Mouse (Mus musculus) spleen, adult 18-20 months (tissue): ENCODE data around the gene Pik3cb.
A peak's percentile ranks its signal among the peaks of the same experiment; 100 is the strongest.

Experiments
- DNase-seq, 2 experiments: peaks; one replicate each; pipeline ENCODE4 v3.0.0; 2022; ENCODE audit warnings: mixed read lengths in 2 of 2

Pik3cb gene

DNA sequence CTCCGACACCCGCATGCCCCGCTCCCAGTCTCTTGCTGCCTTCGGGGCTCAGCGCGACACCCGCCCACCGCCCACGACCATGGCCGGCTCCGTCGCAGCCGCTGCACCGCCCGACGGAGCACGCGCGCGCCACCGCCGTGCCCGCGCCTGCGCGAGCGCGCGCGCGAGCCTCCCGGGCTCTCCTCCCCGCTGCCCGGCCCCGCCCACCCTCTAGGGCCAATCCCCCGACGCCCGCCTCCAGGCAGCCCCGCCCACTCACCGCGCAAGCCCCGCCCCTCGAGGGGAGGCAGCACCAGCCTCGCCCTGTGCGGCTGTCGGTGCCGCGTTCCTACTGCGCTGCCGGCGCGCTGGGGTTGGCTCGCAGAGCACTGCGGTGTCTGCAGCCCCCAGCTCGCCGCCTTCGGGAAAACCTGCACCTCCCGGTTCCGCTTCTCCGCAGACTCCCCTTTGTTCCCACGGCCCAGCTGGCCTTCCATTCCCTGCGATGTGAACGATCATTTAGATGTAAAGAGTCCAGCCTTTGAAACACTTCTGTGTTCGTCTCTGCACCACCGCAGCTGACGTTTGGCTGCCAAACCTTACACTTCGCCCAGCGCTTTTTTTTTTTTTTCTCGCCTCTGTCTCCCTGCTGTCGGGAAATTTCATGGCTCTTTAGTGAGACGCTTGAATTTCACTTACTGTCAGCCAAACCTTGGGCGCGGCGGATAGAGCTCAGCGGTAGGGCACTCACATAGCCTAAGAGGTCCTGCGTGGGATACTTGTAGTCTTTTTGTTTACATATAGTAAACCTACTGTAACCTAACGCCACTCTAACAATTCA is at the start of gene Pik3cb:
Pik3cb (minus strand) TSS at position 559 of the 820 bp plus-strand sequence.
- peak; percentile 95 to 99 for DNase-seq

DNA sequence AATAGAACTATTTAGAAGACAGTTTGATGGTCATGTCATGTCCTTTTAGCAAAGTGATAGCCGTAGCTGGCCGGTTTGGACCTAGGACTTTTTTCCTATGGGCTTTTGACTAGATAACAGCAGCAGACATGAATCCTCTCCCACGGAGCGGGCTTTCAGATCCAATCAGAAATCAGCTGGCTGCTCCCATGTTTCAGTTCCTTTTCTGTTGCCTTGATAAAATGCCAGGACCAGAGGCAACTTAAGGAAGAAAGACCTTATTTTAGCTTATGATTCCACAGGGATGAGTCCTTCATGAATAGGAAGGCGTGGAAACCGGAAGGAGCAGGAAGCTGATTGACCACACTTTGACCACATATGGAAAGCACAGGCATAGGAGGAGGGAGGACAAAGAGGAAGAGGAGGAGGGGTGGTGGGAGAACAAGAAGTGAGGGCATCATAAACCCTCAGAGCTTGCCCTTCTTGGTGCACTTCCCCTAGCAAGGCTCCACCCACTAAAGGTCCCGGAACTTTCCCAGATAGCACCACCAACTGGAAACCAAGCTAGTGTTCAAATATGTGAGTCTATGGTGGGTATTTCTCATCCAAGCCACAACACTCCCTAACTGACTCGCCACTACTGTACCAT is 42.7 kb upstream of the Pik3cb start:
- DNase-seq = no peak

DNA sequence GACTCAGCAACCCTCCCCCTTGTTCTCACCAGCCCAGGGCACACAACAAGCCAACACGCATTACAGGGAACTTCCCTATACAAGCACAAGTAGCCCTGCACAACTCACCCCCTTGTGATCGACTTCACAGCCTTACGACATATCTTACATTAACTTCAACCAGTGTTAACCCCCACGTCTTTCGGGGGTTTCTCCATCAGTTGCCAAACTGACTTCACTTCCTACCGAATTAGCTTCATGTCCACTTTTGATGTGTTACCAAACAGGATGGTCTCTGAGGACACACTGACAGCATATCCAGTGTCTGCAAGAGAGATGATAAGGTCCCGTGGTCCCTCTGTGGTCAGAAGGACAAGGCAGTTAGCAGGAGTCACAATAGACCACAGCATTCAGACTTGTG is 41.7 kb upstream of the Pik3cb start:
- DNase-seq = no peak

DNA sequence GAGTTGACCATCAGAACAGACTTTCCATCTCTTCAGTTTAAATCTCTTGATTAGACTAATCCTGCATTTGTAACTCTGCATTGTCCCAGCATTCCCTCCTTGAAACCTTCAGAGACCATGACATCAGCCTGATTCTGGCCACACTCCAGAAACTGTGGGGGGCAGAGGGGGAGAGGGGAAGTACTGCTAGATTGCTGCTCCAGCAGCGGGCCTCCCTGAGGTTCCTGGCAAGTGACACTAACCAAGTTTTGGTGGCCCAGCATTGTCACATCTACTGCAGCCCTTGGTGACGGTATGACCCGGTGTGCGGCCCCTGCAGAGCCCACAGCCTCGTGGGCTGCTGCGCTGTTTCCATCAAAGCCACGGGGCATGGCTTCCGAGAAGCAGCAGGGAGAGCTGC is 39.9 kb upstream of the Pik3cb start:
- no peak for DNase-seq

DNA sequence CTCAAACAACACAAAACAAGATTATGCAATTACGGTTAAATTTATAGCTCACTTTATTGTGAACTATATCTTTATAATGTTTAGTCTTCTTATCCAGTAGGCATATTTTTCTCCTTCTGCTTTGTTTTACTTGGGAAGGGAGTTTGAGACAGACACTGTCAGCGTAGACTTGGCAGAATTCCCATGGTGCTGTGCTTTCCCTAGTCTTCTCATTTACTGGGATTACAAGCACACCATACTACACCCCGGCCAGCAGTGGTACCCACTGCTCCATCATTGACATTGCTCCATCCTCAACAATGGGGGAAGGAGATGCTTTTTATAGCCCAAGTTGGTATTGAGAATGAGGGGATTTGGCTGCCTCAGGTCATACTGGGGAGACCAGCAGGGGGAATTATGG is 38.3 kb upstream of the Pik3cb start:
- DNase-seq = no peak

DNA sequence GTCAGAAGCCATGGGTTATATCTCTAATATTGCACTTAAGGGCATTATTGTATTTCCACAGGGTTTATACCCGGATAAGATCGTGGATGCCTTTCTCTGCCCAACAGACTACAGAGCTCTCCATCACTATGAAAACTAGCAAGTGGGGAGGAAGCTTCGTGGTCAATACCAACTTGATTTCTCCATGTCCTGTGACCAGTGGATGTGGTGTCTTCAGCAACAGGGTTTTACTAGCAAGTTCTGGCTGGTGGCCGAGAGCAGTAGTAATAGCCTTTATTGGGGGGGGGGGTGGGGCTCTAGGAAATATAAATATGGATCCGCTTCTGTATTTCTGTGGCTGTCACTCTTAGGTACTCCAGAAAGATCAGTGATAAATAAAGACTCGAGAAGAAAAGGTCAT is 35.4 kb upstream of the Pik3cb start:
- DNase-seq = no peak

DNA sequence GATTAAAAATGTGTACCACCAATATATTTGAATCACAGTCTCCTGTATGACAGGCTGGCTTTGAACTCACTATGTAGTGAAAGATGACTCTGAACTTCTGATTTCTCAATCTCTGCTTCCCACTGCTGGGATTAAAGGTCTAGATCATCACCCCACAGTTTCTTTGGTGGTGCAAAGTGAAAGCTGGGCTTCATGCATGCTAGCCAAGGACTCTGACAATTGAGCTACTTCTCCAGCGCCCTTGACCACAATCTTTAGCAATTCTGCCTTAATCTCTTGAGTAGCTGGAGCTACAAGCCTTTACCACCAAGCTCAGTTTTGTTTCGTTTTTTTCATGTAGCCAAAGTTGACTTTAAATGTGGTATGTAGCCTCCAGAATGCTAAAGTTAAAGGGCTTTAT is 32.4 kb upstream of the Pik3cb start:
- no peak for DNase-seq

DNA sequence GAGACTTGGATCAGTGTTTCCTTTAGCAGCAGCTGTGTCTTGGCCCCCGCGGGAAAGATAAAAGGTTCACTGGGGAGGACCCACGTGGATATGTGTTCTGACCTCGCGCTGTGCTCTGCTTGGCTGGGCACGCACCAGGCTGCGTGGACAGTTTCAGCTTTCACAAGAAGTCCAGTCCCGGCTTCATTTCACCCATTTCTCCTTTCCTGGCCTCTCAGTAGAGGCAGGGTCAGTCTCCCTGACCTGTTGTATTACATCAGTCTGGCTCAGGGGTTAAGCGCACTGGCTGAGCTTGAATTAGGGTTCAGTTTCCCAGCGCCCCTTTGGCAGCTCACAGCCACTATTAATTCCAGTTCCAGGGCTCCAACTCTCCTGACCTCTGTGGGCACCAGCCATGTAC is 30.8 kb upstream of the Pik3cb start:
- DNase-seq = no peak

DNA sequence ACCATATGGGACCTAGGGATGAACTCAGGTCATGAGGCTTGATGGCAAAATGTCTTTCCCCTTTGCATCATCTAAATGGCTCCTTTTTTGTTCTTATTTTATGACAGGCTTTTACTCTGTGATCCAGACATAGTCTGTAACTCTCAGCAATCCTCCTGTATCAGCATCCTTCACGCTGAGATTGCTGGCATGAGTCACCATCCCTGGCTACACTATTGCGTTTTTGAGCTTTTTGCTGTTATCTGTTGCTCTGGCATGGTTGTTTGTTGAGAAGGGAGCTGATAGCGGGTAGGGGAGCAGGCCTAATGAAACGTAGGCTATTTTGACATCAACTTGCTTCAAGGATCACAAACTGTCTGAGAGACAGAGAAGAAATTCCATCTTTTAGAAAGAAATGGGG is 28.6 kb upstream of the Pik3cb start:
- DNase-seq = no peak

DNA sequence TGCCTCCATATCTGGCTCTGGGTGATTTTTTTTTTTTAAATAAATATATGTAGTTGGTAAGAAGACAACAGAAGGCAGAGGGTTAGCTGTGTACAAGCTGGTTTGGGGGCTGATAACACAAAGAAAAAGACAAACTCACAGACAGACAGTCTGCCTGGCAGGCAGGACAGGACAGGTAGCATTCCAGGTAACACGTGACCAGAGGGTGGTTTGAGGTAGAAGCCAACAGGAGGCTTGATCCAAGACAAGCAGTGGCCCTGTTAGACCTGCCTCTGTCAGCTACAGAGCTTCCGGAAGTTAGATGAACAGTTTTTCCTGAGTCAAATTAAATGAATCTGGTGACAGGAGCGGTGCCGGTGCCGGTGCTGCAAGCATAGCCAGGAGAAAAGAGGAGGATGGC is 26.5 kb upstream of the Pik3cb start:
- DNase-seq = no peak

DNA sequence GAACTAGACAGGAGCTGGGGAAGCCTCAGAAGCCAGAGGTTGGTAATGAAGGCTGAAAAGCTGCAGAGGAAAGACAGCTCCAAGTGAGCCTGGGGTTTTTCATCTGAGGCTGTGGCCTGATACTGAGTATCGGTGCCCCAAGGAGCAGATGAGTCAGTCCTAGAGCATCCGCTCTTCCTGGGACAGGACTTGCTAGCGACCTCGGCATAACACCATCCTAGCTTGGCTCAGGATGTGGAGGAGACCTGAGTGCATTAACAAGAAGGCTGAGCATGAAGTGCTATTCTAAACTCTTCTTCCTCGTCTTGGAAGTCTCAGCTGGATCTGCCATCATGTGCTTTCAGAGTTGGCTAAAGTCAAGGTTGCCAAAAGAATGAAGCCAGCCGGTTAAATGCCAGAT is 25.5 kb upstream of the Pik3cb start:
- no peak for DNase-seq

DNA sequence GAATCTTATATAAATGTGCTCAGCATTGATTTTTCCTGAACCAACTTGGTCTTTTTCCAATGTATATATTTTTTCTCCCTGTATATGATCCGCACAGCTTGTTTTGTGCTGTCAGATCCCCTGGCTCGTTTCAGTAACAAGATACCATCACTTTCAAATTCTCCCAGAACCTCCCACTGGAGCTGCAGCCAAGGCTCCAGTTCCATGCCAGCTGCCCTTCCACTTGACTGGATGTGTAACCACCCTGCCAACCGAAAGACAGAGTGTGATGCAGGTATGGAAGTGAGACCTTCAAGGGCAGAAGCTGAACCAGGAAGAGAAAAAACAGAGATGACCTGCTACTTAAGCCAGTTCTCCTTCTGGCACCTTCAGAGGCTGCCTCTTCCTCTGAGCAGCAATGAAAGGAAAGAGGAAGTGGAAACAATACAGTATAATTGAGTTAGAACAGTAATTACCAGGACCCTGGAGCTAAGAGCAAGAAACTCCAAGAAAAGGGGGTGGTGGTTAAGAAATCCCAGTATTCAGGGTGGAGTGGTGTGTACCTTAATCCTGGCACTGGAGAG is 24.3 kb upstream of the Pik3cb start:
- DNase-seq = no peak

DNA sequence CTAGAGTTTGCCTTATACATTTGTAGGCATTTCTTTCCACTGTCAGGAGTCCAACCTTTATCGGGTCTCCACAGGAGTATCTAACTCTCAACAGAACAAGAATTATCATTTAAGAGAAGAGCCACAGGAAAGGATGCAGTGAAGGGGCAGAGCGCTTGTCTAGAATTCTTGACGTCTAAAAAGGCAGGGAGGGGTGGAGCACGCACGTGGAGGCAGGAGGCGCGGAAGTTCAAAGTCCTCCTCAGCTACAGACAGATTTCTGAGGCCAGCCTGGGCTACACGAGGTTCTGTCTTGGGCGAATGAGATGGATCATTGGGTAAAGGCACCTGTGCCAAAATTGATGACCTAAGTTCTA is 23.7 kb upstream of the Pik3cb start:
- no peak for DNase-seq

DNA sequence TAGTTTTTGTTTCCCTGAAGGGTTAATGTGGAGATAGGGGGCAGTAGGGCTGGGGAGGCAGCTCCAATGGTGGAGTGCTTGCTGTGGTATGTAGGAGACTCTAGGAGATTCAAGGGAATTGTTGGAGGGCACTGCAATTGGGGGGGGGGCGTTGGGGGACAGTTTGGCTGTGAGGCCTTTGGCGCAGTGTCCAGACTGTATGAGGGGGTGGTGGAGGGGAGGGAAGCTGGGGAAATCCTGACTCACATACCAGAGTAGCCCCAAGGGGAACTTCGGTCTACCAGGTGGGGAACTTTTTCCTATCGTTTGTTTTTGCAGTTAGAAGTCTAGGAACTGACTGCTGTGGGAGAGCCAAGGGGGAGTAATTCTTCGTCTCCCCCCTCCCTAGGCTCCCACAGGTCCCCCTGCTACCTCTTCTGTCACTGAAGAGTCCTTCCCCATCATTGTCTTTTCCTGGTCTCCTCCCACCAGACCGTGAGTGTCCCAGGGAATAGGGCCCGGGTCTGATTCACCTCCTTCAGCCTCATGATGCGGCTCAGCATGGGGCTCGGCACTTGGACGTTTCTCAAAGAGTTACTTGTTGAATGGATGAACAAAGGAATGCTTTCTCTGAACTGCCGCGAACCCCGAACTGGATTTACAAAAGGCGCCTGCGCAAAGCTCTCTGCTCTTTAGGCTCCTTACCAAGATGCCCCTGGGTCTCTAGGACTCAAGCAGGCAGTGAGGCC is 23.2 kb upstream of the Pik3cb start:
- DNase-seq = no peak

DNA sequence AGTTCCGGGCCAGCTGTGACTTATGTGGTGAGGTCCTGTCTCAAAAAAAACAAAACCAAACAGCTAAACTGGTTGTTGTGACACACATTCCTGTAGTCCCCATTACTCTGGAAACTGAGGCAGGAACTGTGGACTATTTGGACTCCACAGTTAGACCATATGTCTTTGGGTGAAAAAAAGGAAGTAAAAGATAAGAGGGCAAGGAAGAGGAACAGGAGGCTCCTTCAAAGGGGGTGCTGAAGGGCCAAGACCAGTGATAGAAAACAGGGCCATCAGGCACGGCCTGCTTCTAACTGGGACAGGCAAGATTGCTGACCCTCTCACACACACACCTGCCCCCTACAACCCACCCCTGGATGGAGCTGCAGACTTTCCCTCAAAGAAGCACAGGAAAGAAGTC is 22.4 kb upstream of the Pik3cb start:
- DNase-seq = no peak

DNA sequence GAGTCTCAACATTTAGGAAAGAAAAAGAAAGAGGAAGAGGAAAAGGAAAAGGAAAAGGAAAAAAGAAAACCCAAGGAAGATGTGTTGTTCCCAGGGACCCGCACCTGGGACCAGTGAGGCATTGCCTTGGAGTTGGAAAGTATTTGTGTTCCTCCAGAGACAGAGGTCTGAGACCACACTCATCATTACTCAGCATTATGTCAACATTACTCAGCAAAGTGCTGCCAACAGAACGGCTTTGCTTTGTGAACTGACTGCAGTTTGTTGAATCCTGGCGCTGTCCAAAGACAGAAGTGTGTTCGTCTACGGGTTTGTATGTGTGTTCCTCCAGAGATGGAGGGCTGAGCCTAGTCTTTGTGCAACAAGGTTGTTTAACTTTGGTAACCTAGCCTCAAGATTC is 20.4 kb upstream of the Pik3cb start:
- DNase-seq = no peak

DNA sequence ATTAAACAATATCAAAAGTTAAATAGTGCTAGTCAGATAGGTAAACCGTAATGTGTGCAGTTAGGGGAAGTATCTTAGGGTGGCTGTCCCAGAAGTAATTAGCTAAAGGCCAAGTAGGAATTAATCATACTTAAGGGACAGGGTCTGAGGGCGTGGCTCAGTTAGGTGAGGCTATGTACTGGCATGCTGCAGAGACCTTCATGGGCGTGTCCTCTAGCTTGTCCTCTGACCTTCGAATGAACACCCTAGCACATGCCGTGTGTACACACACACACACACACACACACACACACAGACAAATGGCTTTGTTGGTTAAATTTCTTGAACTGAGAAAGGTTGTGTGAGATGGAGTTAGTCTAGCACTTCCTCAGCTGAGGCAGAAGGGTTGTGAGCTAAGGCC is 19.5 kb upstream of the Pik3cb start:
- no peak for DNase-seq

DNA sequence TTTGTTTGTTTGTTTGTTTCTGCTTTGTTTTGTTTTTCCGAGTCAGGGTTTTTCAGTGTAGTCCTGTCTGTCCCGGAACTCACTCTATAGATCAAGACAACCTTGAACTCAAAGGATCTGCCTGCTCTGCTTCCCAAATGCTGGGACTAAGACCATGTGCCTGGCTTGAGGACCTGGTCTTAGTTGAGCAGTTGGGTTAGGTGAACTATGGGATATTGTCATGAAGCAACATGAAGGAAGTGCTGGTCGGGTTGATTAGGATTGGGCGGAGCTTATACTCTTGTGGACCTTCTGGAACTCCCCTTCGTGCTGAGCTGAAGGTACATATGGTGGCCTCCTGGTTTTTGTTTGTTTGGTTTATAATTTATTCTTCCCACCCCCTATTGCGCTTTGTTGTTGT is 18.3 kb upstream of the Pik3cb start:
- no peak for DNase-seq

DNA sequence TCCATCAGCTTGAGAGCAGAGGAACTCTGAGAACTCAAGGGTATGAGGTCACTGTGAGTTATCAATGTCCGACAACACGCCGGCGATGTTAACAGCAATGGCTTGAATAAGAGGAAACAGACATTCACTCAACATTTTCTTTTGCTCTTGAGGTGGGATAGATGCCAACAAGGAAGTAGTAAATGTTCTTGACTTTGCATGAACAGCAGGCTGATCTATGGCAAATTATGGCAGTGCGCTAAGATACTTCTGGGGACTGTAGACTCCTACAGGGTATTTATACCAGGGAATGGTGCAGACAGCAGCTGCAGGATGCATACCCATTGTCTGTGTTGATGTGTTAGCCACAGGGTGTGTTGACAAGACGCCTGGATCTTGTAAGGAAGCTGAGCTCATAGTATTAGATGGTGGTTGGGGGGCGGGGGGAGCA is 17.8 kb upstream of the Pik3cb start:
- DNase-seq = no peak

DNA sequence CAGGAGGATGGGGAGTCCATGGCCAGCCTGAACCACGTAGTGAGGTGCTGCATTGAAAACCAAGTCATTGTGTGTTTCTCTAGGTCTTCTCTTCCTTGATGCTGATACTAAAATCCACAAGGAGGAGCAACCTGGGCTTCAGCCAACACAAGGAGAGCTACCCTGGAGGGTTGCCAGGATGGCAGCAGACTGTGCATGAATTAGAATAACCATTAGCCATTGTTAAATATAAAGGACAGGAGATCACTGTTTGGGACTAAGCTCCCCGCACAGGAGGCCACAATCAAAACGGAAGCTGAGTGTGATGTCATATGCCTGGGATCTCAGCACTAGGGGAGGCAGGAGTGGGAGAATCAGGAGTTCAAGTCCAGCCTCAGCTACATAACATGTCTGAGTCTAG is 13.2 kb upstream of the Pik3cb start:
- no peak for DNase-seq

DNA sequence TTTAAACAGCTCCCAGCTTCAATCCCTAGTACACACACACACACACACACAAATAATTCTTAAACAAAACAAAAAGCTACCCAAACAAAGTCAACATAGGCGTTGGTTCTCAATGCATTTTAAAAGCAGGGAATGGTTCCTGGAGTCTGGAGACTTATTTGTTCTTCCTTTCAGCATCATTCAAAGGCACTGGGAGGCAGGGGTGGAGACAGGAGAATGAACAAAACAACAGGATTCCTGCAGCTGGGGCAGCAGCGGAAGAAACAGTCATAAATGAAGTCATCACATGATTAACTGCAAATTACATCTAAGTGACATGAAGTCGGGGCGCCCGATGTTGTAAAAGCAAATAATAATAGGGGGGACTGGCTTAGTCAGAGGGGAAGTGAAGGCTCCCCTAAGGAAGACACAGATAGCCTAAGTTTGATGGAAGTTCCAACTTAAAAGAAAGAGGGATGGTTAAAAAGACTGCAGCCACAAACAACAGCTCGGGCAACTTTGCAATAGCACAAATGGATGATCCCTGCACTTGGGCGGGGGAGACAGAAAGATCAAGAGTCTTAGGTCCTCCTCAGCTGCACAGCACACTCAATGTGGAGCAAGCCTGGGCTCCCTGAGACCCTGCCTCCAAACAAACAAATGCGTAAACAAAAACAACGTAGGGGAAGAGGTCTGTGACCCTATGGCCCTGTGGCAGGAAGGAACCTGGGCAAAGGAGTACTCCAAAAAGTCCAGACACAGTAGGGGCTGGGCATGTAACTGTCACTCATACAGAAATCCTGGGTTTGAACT is 12.5 kb upstream of the Pik3cb start:
- no peak for DNase-seq

DNA sequence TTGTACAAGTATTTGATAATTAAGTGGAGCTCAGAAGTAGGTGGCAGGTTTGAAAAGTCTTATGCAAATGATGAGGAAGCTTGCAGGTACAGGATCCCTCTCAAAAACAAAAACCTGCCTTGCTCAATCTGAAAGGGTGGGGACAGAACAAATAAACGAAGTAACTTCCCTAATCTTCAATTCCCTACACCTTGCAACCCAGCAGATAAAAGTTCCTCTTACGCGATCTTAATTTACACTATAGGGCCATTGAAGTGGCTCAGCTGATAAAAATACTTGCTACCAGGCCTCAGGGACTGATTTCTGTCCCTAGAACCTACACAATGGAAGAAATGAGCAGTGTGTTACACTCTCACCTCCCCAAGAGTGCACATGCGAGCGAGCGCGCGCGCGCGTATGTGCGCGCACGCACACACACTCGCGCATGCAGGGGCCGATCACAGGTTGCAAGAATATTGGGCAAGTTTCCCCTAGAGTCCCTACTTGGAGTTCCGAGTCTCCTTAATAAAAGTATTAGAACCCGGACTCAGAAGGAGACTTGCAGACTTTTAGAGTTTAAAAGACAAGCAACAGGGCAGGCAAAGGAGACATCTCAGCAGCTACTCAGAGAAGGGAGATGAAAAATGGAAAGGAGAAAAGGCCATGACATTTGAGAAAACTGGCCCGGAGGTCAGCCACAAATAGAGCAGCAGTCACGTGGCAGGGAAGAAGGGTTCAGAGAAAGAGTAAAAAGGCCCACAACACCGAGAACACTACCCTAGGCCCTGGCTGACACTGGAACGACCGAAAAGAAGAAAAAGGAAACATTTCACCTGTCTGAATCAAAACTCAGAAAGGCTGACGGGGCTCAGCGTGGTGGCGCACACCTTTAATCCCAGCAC is 6.7 kb upstream of the Pik3cb start:
- DNase-seq = no peak
